Mouse (Mus musculus) midbrain, embryonic 10.5 days (tissue): ENCODE data around the gene Fam50b. TPM values are rescaled to one million over a fixed set of nuclear protein-coding genes. Genes with fewer than 3 reads are reported as not detected.

Experiments
- DNase-seq: peaks from one replicate; pipeline ENCODE4 v3.0.0-alpha.2; 2017; ENCODE audit warnings: low spot score
- H3K27ac ChIP-seq: fragments of 300-500 bp; sonication (generic); replicated peaks from 2 replicates; pipeline ENCODE4 v1.5.1; 2016; ENCODE audit warnings: mild to moderate bottlenecking
- H3K27me3 ChIP-seq: fragments of 300-500 bp; sonication (generic); 2 replicates; pipeline ENCODE4 v1.6.1; 2016; ENCODE audit warnings: low read depth, mild to moderate bottlenecking; ENCODE audit not compliant: poor library complexity, severe bottlenecking
- H3K36me3 ChIP-seq: fragments of 300-500 bp; sonication (generic); 2 replicates; pipeline ENCODE4 v1.6.1; 2016; ENCODE audit warnings: mild to moderate bottlenecking, moderate library complexity
- H3K4me1 ChIP-seq: fragments of 300-500 bp; sonication (generic); 2 replicates; pipeline ENCODE4 v1.6.1; 2016
- H3K4me3 ChIP-seq: fragments of 300-500 bp; sonication (generic); 2 replicates; pipeline ENCODE4 v1.5.1; 2016; ENCODE audit warnings: mild to moderate bottlenecking, moderate library complexity
- H3K9me3 ChIP-seq: fragments of 300-500 bp; sonication (generic); replicated peaks from 2 replicates; pipeline ENCODE4 v1.6.1; 2016; ENCODE audit warnings: mild to moderate bottlenecking
- WGBS: fragments of 180-500 bp; shearing (Covaris S2); methylation state at CpG from one replicate; pipeline ENCODE4 v1.1.7; 2016; 5-methylcytosine and 5-hydroxymethylcytosine counted together
- polyA plus RNA-seq: library from polyadenylated mRNA; unstranded; fragments of >200 nt; fragmentation: Nextera tagmentation; extraction: Ambion mirVana; gene quantifications from 2 replicates; pipeline ENCODE4 v1.2.1, GENCODE M21; 2016

The Fam50b gene
- polyA plus RNA-seq, 1 experiment from 2014 or later, result not detected

DNA sequence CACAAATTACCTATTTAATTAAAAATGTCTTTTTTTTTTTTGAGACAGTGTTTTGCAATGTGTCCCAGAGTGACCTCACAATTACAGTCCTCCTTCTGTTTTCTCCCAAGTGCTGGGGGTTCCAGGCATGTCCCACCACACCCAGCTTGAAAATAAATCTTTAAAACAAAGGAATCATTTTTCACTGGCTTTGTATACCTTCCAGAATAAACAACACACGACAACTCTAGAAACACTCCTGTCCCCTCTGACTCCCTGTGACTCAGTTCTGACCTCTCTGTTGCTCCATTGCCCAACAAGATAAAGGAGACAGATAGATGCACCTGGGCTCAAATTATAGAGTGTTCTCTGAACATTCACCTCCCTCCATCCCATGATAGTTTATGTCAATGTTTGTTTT, 21.8 kb upstream of the Fam50b start:
- no peak overlapping the region for H3K27ac ChIP-seq
- H3K4me1 ChIP-seq, result peaks cover 17% of the 10 kb centered on the region
- H3K27me3 ChIP-seq, result no peaks in the 10 kb centered on the region
- WGBS, result 80% methylated on average over 1 of the region's 1 CpGs
- no peaks in the 10 kb centered on the region for H3K9me3 ChIP-seq
- no peaks in the 10 kb centered on the region for H3K36me3 ChIP-seq
- no peak for DNase-seq
- H3K4me3 ChIP-seq, result no peak overlapping the region

DNA sequence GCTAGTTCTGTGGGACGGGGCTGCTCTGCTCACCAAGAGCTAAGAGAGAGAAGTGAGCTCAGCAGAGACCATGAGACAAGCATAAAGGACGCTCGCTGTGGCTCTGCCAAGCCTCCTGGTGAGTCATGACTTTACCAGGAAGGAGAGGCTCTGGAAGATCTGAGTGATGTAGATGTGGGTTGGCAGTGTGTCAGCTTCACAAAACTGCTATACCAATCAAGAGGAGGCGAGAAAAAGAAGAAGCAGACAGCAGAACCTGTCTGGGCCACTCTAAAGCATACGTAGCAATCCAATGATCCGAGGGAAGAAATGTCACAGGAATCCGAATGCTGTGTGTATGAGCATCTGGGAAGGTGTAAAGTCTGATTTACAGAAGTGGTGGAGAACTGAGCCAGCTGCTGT, 19.2 kb upstream of the Fam50b start:
- H3K27me3 ChIP-seq, result no peaks in the 10 kb centered on the region
- no peak overlapping the region for H3K27ac ChIP-seq
- DNase-seq, result no peak
- peaks cover 17% of the 10 kb centered on the region for H3K4me1 ChIP-seq
- H3K36me3 ChIP-seq, result no peaks in the 10 kb centered on the region
- H3K9me3 ChIP-seq, result no peaks in the 10 kb centered on the region
- 57% methylated on average over 7 of the region's 7 CpGs for WGBS
- H3K4me3 ChIP-seq, result no peak overlapping the region

DNA sequence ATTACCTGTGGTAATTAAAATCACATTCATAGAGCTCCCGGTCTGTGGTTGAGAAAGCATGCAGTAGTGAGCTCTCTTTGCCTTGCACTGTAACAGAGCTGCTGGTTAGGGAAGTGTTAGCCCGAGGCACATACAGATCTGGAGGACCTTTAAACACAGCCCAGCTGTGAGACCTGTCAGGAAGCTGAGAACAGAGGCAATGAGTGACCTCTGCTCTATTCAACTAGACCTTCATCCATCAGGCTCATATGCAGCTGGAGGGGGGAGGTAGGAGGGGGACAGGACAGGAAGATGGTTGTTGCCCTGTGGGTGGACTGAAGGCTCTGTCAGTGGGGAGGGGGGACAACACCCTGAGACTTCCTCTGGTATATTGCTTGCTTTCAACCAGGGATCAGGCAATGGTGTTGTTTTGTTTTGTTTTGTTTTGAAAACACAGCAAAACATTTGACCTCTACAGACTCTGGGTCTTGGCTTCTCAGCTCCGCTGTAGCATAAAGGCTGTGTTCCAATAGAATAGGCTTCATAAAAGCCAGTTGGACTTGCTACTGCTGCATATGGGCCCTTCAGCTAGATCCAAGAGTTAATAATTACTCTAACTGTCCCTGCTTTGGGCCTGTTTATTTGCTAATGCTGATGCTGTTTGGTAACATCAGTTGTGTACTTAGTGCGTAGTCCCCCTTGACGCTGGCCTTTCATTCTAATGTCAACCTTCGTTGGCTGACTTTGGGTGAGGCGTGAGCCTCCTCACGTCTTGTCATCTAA, 9.6 kb upstream of the Fam50b start:
- WGBS, result 84% methylated on average over 8 of the region's 8 CpGs
- H3K27me3 ChIP-seq, result no peaks in the 10 kb centered on the region
- H3K9me3 ChIP-seq, result no peaks in the 10 kb centered on the region
- DNase-seq, result no peak
- H3K27ac ChIP-seq, result 0 out of 2 replicates have a peak overlapping the region, but pooled peaks have one; percentile 17
- peaks cover 19% of the 10 kb centered on the region for H3K4me1 ChIP-seq
- no peak overlapping the region for H3K4me3 ChIP-seq
- no peaks in the 10 kb centered on the region for H3K36me3 ChIP-seq

DNA sequence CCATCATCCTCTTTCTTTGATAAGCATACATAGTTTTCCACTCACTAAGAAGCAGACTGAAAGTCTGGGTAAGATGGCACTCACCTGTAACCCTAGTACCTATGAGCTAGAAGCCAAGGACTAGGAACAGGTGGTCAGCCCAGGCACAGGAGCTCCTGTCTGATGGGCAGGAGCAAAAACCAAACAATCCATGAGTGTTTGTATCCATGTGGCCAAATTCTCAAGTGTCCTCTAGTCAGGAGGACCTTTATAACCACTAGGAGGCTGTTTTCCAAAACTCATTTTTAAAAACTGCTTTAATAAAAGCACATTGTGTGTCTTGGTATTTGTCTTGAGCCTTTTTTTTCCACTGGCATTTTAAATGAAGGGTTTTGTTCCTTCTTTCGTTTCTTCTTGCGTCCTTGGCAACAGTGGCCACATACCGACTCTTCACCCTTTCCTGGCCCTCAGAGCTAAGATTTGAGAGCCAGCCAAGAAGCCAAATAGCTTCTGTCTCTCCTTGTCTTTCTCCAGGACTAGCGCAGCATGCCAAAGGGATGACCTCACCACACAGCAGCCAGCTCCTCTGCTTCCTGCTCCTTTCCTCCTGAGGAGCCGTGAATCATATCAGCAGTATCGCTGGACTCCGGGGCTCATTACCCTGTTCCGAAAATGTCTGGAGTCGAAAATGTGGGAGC, 8.7 kb upstream of the Fam50b start:
- H3K9me3 ChIP-seq, result no peaks in the 10 kb centered on the region
- H3K4me3 ChIP-seq, result no peak overlapping the region
- DNase-seq, result peak; percentile 33
- H3K36me3 ChIP-seq, result no peaks in the 10 kb centered on the region
- H3K27me3 ChIP-seq, result no peaks in the 10 kb centered on the region
- WGBS, result 64% methylated on average over 9 of the region's 9 CpGs
- peaks cover 19% of the 10 kb centered on the region for H3K4me1 ChIP-seq
- H3K27ac ChIP-seq, result peak overlapping the region; percentile 64

DNA sequence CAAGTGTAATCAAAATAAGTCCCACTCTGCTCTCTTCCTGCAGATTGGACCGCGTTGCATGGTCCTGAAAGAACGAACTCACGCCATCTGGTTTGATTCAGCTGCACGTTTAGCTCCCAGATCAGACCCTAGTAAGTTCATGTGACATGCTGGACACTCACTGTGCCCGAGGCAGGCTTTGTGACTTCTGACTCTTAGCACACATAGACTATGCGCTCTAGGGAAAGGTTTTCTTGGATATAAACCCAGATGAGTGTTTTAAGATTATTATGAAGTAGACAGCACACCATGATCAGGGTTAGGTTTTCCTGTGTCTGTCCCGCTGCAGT, 8.2 kb upstream of the Fam50b start:
- WGBS, result 86% methylated on average over 8 of the region's 8 CpGs
- Histone ChIP-seq H3K27ac (peak overlapping the region; percentile 64; the same call in 1 of the 2 replicates), H3K27me3 (no peaks in the 10 kb centered on the region), H3K4me3 (no peak overlapping the region), H3K36me3 (no peaks in the 10 kb centered on the region), H3K4me1 (peaks cover 19% of the 10 kb centered on the region), H3K9me3 (no peaks in the 10 kb centered on the region)
- DNase-seq, result no peak

DNA sequence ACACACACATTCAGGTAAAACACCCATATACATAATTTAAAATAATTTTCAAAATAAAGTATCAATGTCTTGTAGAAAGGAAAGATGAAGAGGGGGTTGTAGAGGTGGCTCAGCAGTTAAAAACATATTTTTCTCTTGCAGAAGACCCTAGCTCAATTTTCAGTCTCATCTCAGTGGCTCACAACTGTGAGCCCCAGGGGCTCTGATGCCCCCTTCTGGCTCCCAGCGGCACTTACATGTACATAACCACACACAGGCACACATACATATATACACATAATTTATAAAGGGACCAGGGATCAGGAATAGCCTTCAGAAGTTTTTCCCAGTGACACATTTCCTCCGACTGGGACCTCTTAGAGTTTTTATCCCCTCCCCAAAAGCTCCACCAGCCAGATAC, 7.6 kb upstream of the Fam50b start:
- Histone ChIP-seq H3K36me3 (no peaks in the 10 kb centered on the region), H3K4me3 (no peak overlapping the region), H3K9me3 (no peaks in the 10 kb centered on the region), H3K27me3 (no peaks in the 10 kb centered on the region), H3K4me1 (peaks cover 19% of the 10 kb centered on the region), H3K27ac (no peak overlapping the region)
- DNase-seq, result no peak
- WGBS, result 95% methylated on average over 2 of the region's 2 CpGs

DNA sequence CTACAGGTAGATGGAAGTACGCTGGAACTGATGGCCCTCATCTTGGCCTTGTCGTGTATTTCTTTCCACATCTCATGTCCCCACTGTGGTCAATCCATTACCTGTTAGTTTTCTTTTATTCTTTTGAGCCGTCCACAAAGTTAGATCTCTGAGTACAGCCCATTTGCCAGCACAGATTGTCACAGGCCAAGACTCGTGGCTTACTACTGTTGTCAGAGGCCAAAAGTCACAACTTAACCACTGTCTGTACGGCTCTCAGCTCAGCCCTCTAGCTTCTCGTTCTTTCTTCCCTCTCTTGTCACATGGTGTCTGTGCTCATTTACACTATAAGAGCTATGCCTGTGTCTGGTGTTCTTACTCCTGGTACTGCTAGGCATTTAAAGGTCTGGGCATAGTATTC, 3.1 kb upstream of the Fam50b start:
- Histone ChIP-seq H3K4me3 (no peak overlapping the region), H3K27ac (no peak overlapping the region), H3K4me1 (no peaks in the 10 kb centered on the region), H3K36me3 (no peaks in the 10 kb centered on the region), H3K27me3 (no peaks in the 10 kb centered on the region), H3K9me3 (no peaks in the 10 kb centered on the region)
- no peak for DNase-seq
- 89% methylated on average over 6 of the region's 6 CpGs for WGBS

DNA sequence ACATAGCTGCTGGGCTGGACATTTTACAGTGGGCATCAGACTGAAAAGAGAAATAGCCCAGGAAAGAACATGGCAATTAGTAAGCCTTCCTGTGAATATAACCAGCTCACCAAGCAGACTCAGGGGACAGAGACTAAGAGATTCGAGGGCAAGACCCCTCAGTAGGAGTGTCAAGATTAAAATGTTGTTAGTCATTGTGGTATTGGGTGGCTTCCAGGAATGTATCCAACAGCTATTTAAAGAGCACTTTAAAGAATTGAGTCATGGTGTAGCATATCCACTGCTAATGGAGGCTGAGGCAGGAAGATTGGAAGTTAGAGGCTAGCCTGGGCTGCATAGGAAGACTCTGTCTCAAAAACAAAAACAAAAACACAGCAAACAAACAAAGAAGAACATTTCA, 870 bp upstream of the Fam50b start:
- Histone ChIP-seq H3K27me3 (no peaks in the 10 kb centered on the region), H3K27ac (no peak overlapping the region), H3K36me3 (no peaks in the 10 kb centered on the region), H3K4me1 (0 out of 2 replicates have a peak, but pooled peaks cover under 1% of the 10 kb centered on the region), H3K4me3 (no peak overlapping the region), H3K9me3 (no peaks in the 10 kb centered on the region)
- WGBS, result 88% methylated on average over 1 of the region's 1 CpGs
- no peak for DNase-seq

DNA sequence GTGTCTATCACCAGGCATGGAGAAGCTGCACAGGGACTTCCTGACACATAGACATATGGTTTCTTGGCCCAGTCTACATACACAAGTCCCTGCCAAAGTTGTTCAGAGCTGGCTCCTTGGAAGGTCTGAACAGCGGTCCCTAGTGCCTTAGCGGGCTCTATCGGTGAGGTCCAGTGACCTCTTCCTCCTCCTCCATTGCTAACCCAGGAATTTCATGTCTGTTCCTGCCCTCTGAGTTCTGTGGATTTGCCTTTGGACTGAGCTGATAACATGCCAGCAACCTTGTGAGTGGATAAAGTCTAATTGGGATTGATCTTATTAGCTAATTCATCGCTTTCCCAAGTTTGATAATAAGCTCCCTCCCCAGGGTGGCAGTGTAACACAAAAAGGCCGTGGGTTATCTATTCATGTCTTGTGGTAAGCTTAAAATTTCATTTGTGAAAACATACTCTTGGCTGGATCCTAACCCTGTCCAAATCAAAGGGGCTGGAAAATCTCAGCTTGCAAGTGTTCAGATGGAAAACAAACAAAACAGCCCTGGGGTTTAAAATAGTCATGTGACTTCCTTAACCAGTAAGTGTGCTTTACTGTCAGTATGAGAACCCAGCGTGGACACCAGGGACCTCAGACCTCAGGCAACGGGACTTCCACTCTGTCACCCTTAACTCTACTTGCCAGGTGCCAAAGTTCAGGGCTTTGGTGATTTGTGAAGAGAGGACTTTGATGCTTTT, 3.5 kb downstream of the Fam50b start:
- WGBS, result 85% methylated on average over 7 of the region's 7 CpGs
- Histone ChIP-seq H3K4me3 (no peak overlapping the region), H3K4me1 (0 out of 2 replicates have a peak, but pooled peaks cover 2% of the 10 kb centered on the region), H3K27ac (no peak overlapping the region), H3K27me3 (no peaks in the 10 kb centered on the region), H3K36me3 (no peaks in the 10 kb centered on the region), H3K9me3 (0 out of 2 replicates have a peak, but pooled peaks cover 3% of the 10 kb centered on the region)
- DNase-seq, result no peak

DNA sequence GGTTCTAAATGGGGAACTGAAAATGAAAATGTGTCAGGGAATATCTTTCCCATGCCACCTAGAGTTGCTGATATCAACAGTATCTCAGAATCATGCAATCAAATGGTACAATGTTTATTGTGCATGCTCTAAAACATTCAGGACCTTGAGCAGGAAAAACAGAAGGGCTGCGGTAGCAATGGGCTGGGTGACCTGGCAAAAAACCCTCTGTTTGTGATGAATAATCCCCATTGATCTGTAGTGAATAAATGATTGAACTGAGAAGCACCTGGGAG, 4.0 kb downstream of the Fam50b start:
- DNase-seq, result no peak
- WGBS, result 88% methylated on average over 1 of the region's 1 CpGs
- Histone ChIP-seq H3K9me3 (0 out of 2 replicates have a peak, but pooled peaks cover 3% of the 10 kb centered on the region), H3K4me1 (0 out of 2 replicates have a peak, but pooled peaks cover 2% of the 10 kb centered on the region), H3K4me3 (no peak overlapping the region), H3K27me3 (no peaks in the 10 kb centered on the region), H3K27ac (no peak overlapping the region), H3K36me3 (no peaks in the 10 kb centered on the region)

DNA sequence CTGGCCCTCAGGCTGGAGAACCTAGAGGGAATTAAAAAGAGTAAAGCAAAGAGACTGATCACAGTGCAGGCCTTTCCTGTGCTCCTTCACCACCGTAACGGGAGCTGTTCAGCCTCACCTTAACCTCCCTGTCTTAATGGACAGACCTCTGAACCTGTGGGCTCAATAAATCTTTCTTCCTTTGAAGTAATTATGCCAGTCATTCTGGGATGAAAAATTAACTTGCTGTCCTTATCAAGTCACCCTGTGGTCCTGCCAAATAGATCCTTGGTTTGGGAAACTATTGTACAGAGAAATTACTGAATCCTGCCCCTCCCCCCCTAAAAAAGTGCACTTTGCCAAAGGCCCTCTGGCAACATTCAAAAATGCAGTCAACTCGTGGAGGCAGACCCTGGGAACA, 4.4 kb downstream of the Fam50b start:
- no peak overlapping the region for H3K4me3 ChIP-seq
- no peak for DNase-seq
- H3K9me3 ChIP-seq, result 0 out of 2 replicates have a peak, but pooled peaks cover 3% of the 10 kb centered on the region
- no peaks in the 10 kb centered on the region for H3K36me3 ChIP-seq
- H3K4me1 ChIP-seq, result 0 out of 2 replicates have a peak, but pooled peaks cover 2% of the 10 kb centered on the region
- 81% methylated on average over 3 of the region's 3 CpGs for WGBS
- H3K27me3 ChIP-seq, result no peaks in the 10 kb centered on the region
- no peak overlapping the region for H3K27ac ChIP-seq

DNA sequence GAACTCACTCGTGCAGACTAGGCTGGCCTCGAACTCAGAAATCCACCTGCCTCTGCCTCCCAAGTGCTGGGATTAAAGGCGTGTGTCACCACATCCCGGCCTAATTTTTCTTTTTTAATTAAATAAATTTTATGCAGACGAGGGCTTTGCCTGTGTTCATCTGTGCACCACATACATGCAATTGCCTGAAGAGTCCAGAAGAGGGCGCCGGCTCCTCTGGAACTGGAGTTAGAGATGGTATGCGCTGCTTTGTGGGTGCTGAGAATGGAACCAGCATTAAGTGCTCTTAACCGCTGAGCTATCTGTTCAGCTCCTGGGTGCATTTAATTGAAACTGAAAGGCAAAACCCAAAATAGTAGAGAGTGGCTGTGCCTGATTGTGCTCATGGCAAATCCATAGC, 6.6 kb downstream of the Fam50b start:
- 82% methylated on average over 9 of the region's 9 CpGs for WGBS
- DNase-seq, result no peak

More for the DNA sequence above, 6.6 kb downstream of the Fam50b start:
- H3K27ac ChIP-seq, result no peak overlapping the region
- H3K27me3 ChIP-seq, result no peaks in the 10 kb centered on the region
- 0 out of 2 replicates have a peak, but pooled peaks cover 4% of the 10 kb centered on the region for H3K9me3 ChIP-seq
- 0 out of 2 replicates have a peak, but pooled peaks cover 2% of the 10 kb centered on the region for H3K4me1 ChIP-seq
- H3K36me3 ChIP-seq, result no peaks in the 10 kb centered on the region
- no peak overlapping the region for H3K4me3 ChIP-seq
